Mouse (Mus musculus): ENCODE results near the gene Fam117a.

The Fam117a gene

DNA sequence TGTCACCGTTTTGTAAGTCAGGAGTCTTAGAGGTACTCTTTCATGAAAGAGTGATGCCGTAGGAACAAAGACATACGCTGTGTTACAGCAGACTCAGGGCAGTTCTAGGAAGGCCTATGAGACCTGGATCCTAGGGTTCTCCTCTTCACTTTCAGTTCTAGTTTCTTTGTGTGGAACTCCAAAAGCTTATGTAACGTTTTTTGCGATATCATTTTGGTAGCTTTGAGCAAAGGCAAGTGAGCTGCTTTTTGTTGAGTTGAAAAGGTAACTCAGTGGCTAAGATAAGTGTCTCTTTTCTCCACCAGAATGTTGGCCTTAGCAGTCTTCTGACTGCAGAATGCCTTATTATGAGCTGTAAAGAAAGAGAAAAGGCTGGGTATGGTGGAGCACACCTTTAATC, 80.5 kb downstream of the Fam117a start:
- DNase-seq (ENCODE audit: low spot score in 2 of 2): no peak

GRCm38 (mm10) chr11:95420880-95421435, 84.1 kb downstream of the Fam117a start:
- no peak for DNase-seq (ENCODE audit: low spot score in 2 of 2)

- no peak for DNase-seq (ENCODE audit: low spot score in 2 of 2)
Observed at GRCm38 (mm10) chr11:95423505-95423904, 86.7 kb downstream of the Fam117a start.

DNA sequence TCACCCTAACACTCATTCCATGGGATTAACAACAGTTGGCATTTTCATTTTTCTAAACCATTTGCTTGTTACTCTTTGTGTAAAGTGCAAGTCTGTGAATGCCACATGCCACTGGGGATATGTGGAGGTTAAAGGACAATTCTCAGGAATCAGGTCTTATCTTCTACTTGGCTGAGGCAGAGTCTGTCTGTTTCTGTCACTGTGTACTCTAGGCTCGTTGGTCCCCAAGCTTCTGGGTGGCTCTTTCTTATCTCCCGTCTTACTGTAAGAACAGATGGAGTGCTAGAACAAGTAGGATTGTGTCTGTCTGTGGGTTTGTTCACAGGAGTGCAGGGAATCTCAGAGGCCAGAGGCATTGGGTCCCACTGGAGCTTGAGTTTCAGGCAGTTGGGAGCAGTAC, 94.5 kb downstream of the Fam117a start:
- no peak for DNase-seq (ENCODE audit: low spot score in 2 of 2)

All from spleen, postnatal 14 days (tissue).